Mouse (Mus musculus): ENCODE data around the gene Tprgl. TPM values are rescaled to one million over a fixed set of nuclear protein-coding genes. Genes with fewer than 3 reads are reported as not detected.

Gene Tprgl
- 117 and 134 TPM in 2 replicates for polyA plus RNA-seq (2014; fragmentation: Nextera tagmentation; extraction: Ambion mirVana)

DNA sequence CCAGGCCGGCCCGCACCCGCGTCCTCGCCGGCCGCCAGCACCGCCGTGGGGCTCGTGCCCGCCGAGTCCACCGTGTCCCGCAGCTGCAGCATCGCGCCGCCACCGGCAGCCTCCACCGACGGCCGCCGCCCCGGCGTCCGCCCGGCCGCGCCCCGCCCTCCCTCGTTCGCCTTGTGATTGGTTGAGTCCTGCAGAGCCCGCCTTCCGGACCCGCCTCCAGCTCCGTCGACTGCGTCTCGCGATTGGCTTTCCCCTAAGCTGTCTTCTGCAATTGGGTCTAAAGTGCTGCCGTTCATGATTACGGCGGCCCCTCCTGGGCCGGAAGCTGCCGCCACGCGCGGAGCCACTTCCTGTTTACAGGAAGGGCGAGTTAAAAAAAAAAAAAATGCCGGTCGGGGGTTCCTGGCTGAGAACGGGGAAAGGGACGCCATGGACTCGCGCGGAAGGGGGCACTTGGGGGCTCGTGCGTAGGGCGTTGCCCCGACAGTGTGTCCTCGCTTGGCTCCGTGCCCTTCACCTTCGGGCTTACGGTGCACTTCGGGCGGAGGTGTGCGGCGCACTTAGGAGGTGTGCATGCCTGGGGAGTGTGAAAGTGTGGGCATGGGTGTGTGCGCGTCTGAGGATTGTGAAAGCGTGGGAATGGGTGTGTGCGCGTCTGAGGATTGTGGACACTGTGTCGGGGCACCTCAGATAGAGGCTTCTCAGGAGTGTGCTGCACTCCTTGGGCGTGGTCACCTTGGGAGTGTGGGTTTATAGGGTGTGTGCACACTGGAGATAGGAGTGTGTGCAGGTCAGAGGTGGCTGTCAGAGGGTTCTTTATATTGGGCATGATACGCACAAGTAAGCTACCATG lies at the start of gene Tprgl:
Tprgl (minus strand) TSS at position 129 of the 853 bp plus-strand sequence.
- Histone ChIP-seq H3K9me3 (replicated peaks; ENCODE audit: control insufficient read depth, low read length) (no peaks in the 10 kb centered on the region), H3K27me3 (ENCODE audit: control insufficient read depth, insufficient read depth, low read length) (no peaks in the 10 kb centered on the region), H3K4me1 (ENCODE audit: control insufficient read depth, insufficient read depth, low read length) (no peaks in the 10 kb centered on the region), H3K4me3 (ENCODE audit: low read depth, low read length) (peak within 1 kb of the TSS; percentile 76), H3K4me2 (ENCODE audit: low read depth, low read length) (peak within 1 kb of the TSS; percentile 77), H3K9ac (replicated peaks; ENCODE audit: low read length) (peak within 1 kb of the TSS; percentile 68), H3K36me3 (replicated peaks; ENCODE audit: control insufficient read depth, insufficient read depth, low read depth, low read length) (peaks cover 2% of the 10 kb centered on the region), H3K27ac (replicated peaks; ENCODE audit: low read depth, low read length) (peak within 1 kb of the TSS; percentile 3; the same call in 1 of the 2 replicates)
- DNase-seq (ENCODE audit: low spot score) (peak; percentile 97), ATAC-seq (replicated peaks; ENCODE audit: insufficient number of reproducible peaks, low FRiP score, low TSS enrichment, low read depth) (peak; percentile 93)
- under 1% methylated on average over 69 of the region's 75 CpGs for WGBS

DNA sequence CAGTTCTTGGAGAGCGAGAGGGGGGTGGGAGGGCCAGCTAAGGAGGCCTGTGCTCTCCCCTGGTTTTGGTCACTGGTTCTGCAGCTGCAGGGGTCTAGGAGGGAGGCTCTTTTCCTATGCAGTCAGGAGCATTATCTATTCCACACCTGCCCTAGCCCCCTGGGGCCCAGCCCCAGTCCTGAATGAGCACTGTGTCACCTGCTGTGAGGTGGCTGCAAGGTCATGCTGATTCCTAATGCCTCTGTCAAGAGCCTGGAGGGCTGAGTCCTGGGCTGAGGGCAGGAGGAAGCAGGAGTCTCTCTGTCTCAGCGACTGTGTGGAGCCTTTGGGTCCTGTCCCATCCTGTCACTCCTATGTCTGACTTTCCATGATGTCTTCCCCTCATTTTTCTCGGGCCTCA lies 49.4 kb upstream of the Tprgl start:
- no peak overlapping the region for H3K9ac ChIP-seq (replicated peaks; ENCODE audit: low read length)

DNA sequence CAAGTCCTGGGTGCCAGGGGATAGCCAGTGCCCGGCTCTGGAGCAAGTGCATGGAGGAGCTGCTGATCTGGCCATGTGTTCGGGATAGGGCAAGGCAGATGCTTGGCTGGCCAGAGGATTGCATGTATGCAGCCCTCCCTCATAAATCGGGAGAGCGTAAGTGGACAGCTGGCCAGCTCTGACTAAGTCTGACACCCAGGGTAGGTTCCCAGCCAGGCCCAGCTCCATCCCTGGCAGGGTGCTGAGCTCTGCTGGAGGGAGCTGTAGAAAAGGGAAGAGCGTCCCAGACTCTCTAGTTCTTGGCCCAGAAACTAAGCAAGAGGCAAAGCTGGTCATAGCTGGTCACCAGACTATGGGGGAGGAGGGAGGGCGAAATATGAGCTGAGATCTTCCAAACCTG lies 48.6 kb upstream of the Tprgl start:
- H3K27me3 ChIP-seq (ENCODE audit: control insufficient read depth, insufficient read depth, low read length) = no peaks in the 10 kb centered on the region
- H3K9ac ChIP-seq (replicated peaks; ENCODE audit: low read length) = no peak overlapping the region
- no peak overlapping the region for H3K4me3 ChIP-seq (ENCODE audit: low read depth, low read length)
- 76% methylated on average over 6 of the region's 6 CpGs for WGBS
- H3K4me1 ChIP-seq (ENCODE audit: control insufficient read depth, insufficient read depth, low read length) = no peaks in the 10 kb centered on the region
- H3K27ac ChIP-seq (replicated peaks; ENCODE audit: low read depth, low read length) = no peak overlapping the region
- no peak for ATAC-seq (replicated peaks; ENCODE audit: insufficient number of reproducible peaks, low FRiP score, low TSS enrichment, low read depth)
- H3K9me3 ChIP-seq (replicated peaks; ENCODE audit: control insufficient read depth, low read length) = no peaks in the 10 kb centered on the region
- H3K36me3 ChIP-seq (replicated peaks; ENCODE audit: control insufficient read depth, insufficient read depth, low read depth, low read length) = no peaks in the 10 kb centered on the region
- no peak for DNase-seq (ENCODE audit: low spot score)
- no peak overlapping the region for H3K4me2 ChIP-seq (ENCODE audit: low read depth, low read length)

More for the DNA sequence above, 49.4 kb upstream of the Tprgl start:
- H3K27me3 ChIP-seq (ENCODE audit: control insufficient read depth, insufficient read depth, low read length) = no peaks in the 10 kb centered on the region
- no peak overlapping the region for H3K4me3 ChIP-seq (ENCODE audit: low read depth, low read length)
- 27% methylated on average over 3 of the region's 3 CpGs for WGBS
- H3K27ac ChIP-seq (replicated peaks; ENCODE audit: low read depth, low read length) = no peak overlapping the region
- no peak overlapping the region for H3K4me2 ChIP-seq (ENCODE audit: low read depth, low read length)
- no peaks in the 10 kb centered on the region for H3K9me3 ChIP-seq (replicated peaks; ENCODE audit: control insufficient read depth, low read length)
- H3K4me1 ChIP-seq (ENCODE audit: control insufficient read depth, insufficient read depth, low read length) = no peaks in the 10 kb centered on the region
- DNase-seq (ENCODE audit: low spot score) = no peak
- H3K36me3 ChIP-seq (replicated peaks; ENCODE audit: control insufficient read depth, insufficient read depth, low read depth, low read length) = no peaks in the 10 kb centered on the region
- no peak for ATAC-seq (replicated peaks; ENCODE audit: insufficient number of reproducible peaks, low FRiP score, low TSS enrichment, low read depth)

DNA sequence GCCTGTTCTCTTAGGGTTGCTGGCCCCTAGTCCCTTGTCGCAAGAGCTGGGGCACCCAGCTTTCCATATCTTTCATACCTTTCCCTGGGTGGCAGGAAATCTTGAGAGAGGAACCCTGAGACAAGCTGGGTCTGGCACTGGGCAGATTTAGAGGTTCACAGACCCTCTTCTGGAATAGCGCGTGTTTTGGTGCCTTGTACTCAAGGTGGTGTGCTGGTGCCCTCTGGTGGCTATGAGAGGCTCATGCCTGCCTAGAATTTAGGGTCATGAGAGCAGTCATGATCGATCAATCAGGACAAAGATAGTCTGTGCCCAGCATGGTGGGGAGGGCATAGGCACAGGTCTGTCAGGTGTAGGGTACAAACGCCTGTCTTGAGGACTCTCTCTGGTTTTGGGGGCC lies 46.8 kb upstream of the Tprgl start:
- Histone ChIP-seq H3K36me3 (replicated peaks; ENCODE audit: control insufficient read depth, insufficient read depth, low read depth, low read length) (no peaks in the 10 kb centered on the region), H3K4me3 (ENCODE audit: low read depth, low read length) (no peak overlapping the region), H3K27me3 (ENCODE audit: control insufficient read depth, insufficient read depth, low read length) (no peaks in the 10 kb centered on the region), H3K4me1 (ENCODE audit: control insufficient read depth, insufficient read depth, low read length) (no peaks in the 10 kb centered on the region), H3K9me3 (replicated peaks; ENCODE audit: control insufficient read depth, low read length) (no peaks in the 10 kb centered on the region), H3K27ac (replicated peaks; ENCODE audit: low read depth, low read length) (no peak overlapping the region), H3K9ac (replicated peaks; ENCODE audit: low read length) (no peak overlapping the region), H3K4me2 (ENCODE audit: low read depth, low read length) (no peak overlapping the region)
- DNase-seq (ENCODE audit: low spot score) (peak; percentile 87), ATAC-seq (replicated peaks; ENCODE audit: insufficient number of reproducible peaks, low FRiP score, low TSS enrichment, low read depth) (no peak)
- 20% methylated on average over 5 of the region's 5 CpGs for WGBS

DNA sequence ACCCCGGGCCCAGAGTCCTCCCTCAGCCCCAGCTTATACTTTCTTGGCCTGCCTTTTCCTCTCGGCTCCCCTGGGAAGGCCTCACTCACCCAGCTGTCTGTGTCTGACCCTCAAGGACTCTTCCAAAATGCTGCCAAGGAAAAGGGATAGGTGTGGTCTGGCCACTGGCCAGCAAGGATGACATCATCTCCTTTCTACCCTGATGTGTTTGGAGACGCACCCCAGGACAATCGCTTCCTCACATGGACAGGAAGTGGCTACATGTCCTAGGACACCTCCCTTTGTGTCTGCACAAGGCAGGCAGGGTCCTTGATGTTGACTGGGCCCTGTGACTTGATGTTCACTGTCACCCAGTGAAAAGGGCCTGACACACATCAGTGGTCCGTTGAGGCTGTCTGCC lies 44.9 kb upstream of the Tprgl start:
- WGBS = 76% methylated on average over 5 of the region's 5 CpGs
- Histone ChIP-seq H3K36me3 (replicated peaks; ENCODE audit: control insufficient read depth, insufficient read depth, low read depth, low read length) (no peaks in the 10 kb centered on the region), H3K9me3 (replicated peaks; ENCODE audit: control insufficient read depth, low read length) (no peaks in the 10 kb centered on the region), H3K4me2 (ENCODE audit: low read depth, low read length) (no peak overlapping the region), H3K27ac (replicated peaks; ENCODE audit: low read depth, low read length) (no peak overlapping the region), H3K4me1 (ENCODE audit: control insufficient read depth, insufficient read depth, low read length) (no peaks in the 10 kb centered on the region), H3K4me3 (ENCODE audit: low read depth, low read length) (no peak overlapping the region), H3K9ac (replicated peaks; ENCODE audit: low read length) (no peak overlapping the region), H3K27me3 (ENCODE audit: control insufficient read depth, insufficient read depth, low read length) (no peaks in the 10 kb centered on the region)
- no peak for DNase-seq (ENCODE audit: low spot score)
- ATAC-seq (replicated peaks; ENCODE audit: insufficient number of reproducible peaks, low FRiP score, low TSS enrichment, low read depth) = no peak

DNA sequence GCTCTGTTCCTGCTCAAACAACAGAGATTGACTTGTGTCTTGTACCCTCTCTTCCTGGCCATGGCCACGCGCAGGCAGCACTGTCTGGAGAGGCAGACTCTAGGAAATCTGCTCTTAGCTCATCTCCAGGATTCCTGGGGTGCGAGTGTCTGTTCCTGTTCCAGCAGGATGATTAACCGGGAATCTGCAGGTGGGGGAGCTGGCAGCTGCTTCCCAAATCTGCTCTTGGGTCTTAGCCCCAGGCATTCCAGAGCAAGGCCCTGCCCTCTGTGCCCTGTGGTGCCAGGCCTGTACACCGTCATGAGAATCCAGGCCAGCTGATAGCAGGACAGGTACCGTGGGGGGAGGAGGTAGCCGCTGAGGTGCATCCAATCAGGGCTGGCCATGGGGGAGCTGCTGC lies 44.1 kb upstream of the Tprgl start:
- no peak overlapping the region for H3K9ac ChIP-seq (replicated peaks; ENCODE audit: low read length)

DNA sequence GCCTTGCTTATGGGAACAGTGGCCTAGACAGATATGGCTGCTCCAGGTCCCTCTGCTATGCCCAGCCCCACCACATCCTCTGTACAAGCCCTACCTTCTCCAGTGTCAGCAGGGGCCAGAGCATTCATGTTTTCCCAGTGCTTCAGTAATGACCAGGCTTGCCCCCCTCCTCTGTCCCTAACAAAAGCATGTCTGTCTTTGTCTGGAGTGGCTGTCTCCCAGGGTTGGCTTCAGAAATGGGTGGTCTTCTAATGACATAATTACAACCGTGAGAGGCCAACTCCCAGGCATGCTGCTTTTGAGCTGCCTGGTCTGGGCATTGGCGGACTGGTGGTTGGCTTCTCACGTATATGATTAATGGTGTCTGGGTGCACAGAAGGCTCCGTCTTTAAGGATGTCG lies 41.0 kb upstream of the Tprgl start:
- Histone ChIP-seq H3K27me3 (ENCODE audit: control insufficient read depth, insufficient read depth, low read length) (no peaks in the 10 kb centered on the region), H3K4me1 (ENCODE audit: control insufficient read depth, insufficient read depth, low read length) (peaks cover 13% of the 10 kb centered on the region), H3K36me3 (replicated peaks; ENCODE audit: control insufficient read depth, insufficient read depth, low read depth, low read length) (no peaks in the 10 kb centered on the region), H3K4me3 (ENCODE audit: low read depth, low read length) (no peak overlapping the region), H3K4me2 (ENCODE audit: low read depth, low read length) (no peak overlapping the region), H3K9me3 (replicated peaks; ENCODE audit: control insufficient read depth, low read length) (no peaks in the 10 kb centered on the region), H3K27ac (replicated peaks; ENCODE audit: low read depth, low read length) (no peak overlapping the region), H3K9ac (replicated peaks; ENCODE audit: low read length) (no peak overlapping the region)
- WGBS = 64% methylated on average over 5 of the region's 5 CpGs
- no peak for DNase-seq (ENCODE audit: low spot score)
- ATAC-seq (replicated peaks; ENCODE audit: insufficient number of reproducible peaks, low FRiP score, low TSS enrichment, low read depth) = no peak

More for the DNA sequence above, 44.1 kb upstream of the Tprgl start:
- Histone ChIP-seq H3K4me3 (ENCODE audit: low read depth, low read length) (no peak overlapping the region), H3K36me3 (replicated peaks; ENCODE audit: control insufficient read depth, insufficient read depth, low read depth, low read length) (no peaks in the 10 kb centered on the region), H3K27ac (replicated peaks; ENCODE audit: low read depth, low read length) (no peak overlapping the region), H3K4me1 (ENCODE audit: control insufficient read depth, insufficient read depth, low read length) (no peaks in the 10 kb centered on the region), H3K9me3 (replicated peaks; ENCODE audit: control insufficient read depth, low read length) (no peaks in the 10 kb centered on the region), H3K27me3 (ENCODE audit: control insufficient read depth, insufficient read depth, low read length) (no peaks in the 10 kb centered on the region), H3K4me2 (ENCODE audit: low read depth, low read length) (no peak overlapping the region)
- no peak for ATAC-seq (replicated peaks; ENCODE audit: insufficient number of reproducible peaks, low FRiP score, low TSS enrichment, low read depth)
- 70% methylated on average over 7 of the region's 7 CpGs for WGBS
- no peak for DNase-seq (ENCODE audit: low spot score)

DNA sequence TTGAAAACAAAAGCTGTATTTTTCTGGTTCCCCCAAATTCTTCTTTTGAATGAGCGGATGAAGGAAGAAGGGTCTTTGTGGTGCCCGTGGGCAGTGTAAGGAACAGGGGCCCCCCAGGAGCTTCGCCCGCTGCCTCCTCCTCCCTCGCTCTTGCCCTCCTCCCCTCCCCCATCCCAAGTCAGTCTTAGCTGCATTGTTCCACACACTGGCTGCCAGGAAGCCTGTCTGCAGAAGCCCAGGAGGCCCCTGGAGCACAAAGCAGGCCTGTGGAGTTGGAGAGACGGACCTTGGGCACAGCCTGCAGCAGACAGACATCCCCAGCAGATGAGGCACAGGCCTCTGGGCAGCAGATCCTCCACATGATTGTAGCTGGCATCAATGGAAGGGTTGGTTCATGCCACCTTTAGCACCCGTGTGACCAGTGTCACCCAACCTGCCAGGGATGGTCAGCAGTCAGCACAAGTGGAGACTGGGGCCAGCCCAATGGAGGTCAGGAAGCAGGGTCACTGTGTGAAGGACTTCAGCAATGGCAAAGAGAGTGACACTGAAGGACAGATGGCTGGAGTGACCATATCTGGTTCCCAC lies 38.0 kb upstream of the Tprgl start:
- H3K27me3 ChIP-seq (ENCODE audit: control insufficient read depth, insufficient read depth, low read length) = no peaks in the 10 kb centered on the region
- H3K4me1 ChIP-seq (ENCODE audit: control insufficient read depth, insufficient read depth, low read length) = peaks cover 13% of the 10 kb centered on the region
- 25% methylated on average over 7 of the region's 7 CpGs for WGBS
- H3K36me3 ChIP-seq (replicated peaks; ENCODE audit: control insufficient read depth, insufficient read depth, low read depth, low read length) = no peaks in the 10 kb centered on the region; the same call in 1 of the 2 replicates
- peak overlapping the region; percentile 37 for H3K9ac ChIP-seq (replicated peaks; ENCODE audit: low read length)
- DNase-seq (ENCODE audit: low spot score) (peak; percentile 45), ATAC-seq (replicated peaks; ENCODE audit: insufficient number of reproducible peaks, low FRiP score, low TSS enrichment, low read depth) (peak; percentile 44; the same call in 1 of the 2 replicates)
- peak overlapping the region; percentile 8; the same call in 1 of the 2 replicates for H3K4me2 ChIP-seq (ENCODE audit: low read depth, low read length)
- peak overlapping the region; percentile 86 for H3K27ac ChIP-seq (replicated peaks; ENCODE audit: low read depth, low read length)
- no peak overlapping the region for H3K4me3 ChIP-seq (ENCODE audit: low read depth, low read length)
- H3K9me3 ChIP-seq (replicated peaks; ENCODE audit: control insufficient read depth, low read length) = no peaks in the 10 kb centered on the region
